Mouse (Mus musculus) embryo, embryonic 9.5 days (tissue): ENCODE results near the gene Myo1a.
"Not testable (repeated sequence)": the region's sequence is repeated elsewhere in the genome, so short reads cannot be mapped to it uniquely, and the experiment has no call there.

Source experiments
- DNase-seq: peaks from one replicate; pipeline ENCODE4 v3.0.0-alpha.2; 2017; ENCODE audit errors: extremely low spot score

Myo1a gene

GRCm38 (mm10) chr10:127704766-127705220 is at the start of gene Myo1a:
Gene Myo1a, plus strand, starts transcription at chr10:127705170.
- DNase-seq = no peak

GRCm38 (mm10) chr10:127657617-127658016 is 47.4 kb upstream of the Myo1a start:
- DNase-seq = not testable (repeated sequence)

- DNase-seq = no peak
Observed at GRCm38 (mm10) chr10:127658076-127658475, 46.9 kb upstream of the Myo1a start.

GRCm38 (mm10) chr10:127659551-127659950 is 45.4 kb upstream of the Myo1a start:
- DNase-seq = no peak

GRCm38 (mm10) chr10:127661291-127661914 is 43.6 kb upstream of the Myo1a start:
- no peak for DNase-seq

GRCm38 (mm10) chr10:127661915-127662663 is 42.9 kb upstream of the Myo1a start:
- peak; percentile 52 for DNase-seq

- peak; percentile 58 for DNase-seq
Observed at GRCm38 (mm10) chr10:127662666-127663253, 42.2 kb upstream of the Myo1a start.

GRCm38 (mm10) chr10:127663590-127663989 is 41.4 kb upstream of the Myo1a start:
- no peak for DNase-seq

- DNase-seq = no peak
Observed at GRCm38 (mm10) chr10:127664166-127664565, 40.8 kb upstream of the Myo1a start.

GRCm38 (mm10) chr10:127664891-127665290 is 40.1 kb upstream of the Myo1a start:
- DNase-seq = no peak

GRCm38 (mm10) chr10:127665366-127666181 is 39.4 kb upstream of the Myo1a start:
- DNase-seq = peak; percentile 53

GRCm38 (mm10) chr10:127666501-127667268 is 38.3 kb upstream of the Myo1a start, which contains the start of gene Nemp1:
Gene Nemp1, plus strand, starts transcription at chr10:127666901.
- peak; percentile 80 for DNase-seq

- DNase-seq = peak; percentile 83
Observed at GRCm38 (mm10) chr10:127667269-127668092, 37.5 kb upstream of the Myo1a start.

GRCm38 (mm10) chr10:127668093-127669050 is 36.6 kb upstream of the Myo1a start, which contains the start of gene Nab2:
Gene Nab2, minus strand, starts transcription at chr10:127668568.
- peak; percentile 62 for DNase-seq

GRCm38 (mm10) chr10:127669170-127669569 is 35.8 kb upstream of the Myo1a start:
- no peak for DNase-seq

GRCm38 (mm10) chr10:127670185-127670584 is 34.8 kb upstream of the Myo1a start:
- no peak for DNase-seq

- DNase-seq = no peak
Observed at GRCm38 (mm10) chr10:127671276-127671675, 33.7 kb upstream of the Myo1a start.

- DNase-seq = no peak
Observed at GRCm38 (mm10) chr10:127674046-127674655, 30.8 kb upstream of the Myo1a start.
